Mouse (Mus musculus) kidney, postnatal 14 days (tissue): Measurements from ENCODE around the gene Ubtfl1.
A peak's percentile ranks its signal among the peaks of the same experiment; 100 is the strongest.
"Not testable (repeated sequence)": the region's sequence is repeated elsewhere in the genome, so short reads cannot be mapped to it uniquely, and the experiment has no call there.

ENCODE experiments used
- DNase-seq: peaks from one replicate; pipeline ENCODE4 v3.0.0; 2022; ENCODE audit warnings: mixed read lengths

Gene Ubtfl1

DNA sequence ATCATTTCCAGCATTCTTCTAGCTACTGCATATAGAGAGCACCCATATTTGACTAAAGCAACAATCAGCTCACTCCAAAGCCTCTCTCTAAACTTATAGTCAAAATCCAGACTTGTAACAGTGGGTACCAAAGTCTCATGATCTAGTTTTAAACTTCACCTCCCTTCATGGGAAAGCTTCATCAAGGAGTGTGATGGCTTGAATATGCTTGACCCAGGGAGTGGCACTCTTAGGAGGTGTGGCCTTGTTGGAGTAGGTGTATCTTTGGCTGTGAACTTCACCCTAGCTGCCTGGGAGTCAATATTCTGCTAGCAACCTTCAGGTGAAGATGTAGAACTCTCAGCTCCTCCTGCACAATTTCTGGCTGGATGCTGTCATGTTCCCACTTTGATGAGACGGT lies at the start of gene Ubtfl1:
Gene Ubtfl1 (plus strand): TSS at position 301 of the 400 bp plus-strand sequence.
- DNase-seq = no peak

DNA sequence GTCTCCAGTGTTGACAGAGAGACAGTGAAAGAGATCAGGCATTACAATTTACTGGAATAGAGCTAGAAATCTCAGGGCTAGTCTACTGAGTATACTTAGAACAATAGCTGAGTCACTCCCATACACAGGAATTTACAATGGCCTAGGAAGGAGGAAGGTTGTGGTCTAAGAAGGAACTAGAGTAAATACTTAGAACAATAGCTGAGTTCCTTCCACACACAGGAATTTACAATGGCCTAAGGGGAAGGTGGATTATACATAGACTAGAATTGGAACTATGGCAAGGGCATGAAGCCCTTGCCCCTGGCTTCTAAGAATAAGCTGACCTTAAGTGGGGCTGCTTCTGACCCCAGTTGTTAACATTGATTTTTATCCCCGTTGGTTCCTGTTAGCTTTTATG lies 31.2 kb upstream of the Ubtfl1 start:
- not testable (repeated sequence) for DNase-seq

DNA sequence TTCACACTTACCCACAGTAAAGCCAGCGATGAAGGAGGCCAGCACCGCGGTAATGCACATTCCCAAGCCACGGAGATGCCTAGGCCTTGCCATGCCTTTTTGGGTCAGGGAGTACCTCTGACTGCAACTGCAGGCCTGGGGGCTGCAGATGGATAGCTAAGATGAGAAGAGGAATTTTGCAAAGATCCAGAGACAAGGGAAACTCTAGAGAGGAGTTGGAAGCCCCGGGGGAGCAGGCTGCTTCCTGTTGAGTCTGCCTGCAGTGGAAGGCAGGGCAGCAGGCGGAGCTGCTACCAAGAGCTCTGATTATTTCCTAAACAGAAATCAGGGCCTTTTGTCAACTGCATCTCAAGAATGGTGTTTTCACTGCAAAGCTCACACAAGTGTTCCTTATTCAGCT lies 18.4 kb upstream of the Ubtfl1 start:
- peak; percentile 14 for DNase-seq

DNA sequence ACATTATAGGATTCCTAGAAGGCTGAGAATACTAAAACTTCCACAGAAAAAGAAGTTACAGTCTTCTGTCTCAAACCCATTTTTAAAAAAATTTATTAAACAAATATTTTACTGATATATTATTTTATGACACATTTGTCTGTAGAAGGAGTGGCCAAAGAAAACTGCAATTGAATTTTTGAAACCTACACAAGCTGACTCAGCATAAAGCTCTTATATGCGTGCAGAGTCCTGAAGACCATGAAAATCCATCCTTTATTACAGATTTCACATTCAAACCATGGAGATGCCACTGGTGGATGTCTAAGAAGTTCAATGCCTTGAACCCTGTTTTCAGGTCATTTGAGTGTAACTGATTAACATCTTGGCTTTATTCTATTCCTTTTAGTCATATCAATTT lies 4.6 kb upstream of the Ubtfl1 start:
- no peak for DNase-seq

DNA sequence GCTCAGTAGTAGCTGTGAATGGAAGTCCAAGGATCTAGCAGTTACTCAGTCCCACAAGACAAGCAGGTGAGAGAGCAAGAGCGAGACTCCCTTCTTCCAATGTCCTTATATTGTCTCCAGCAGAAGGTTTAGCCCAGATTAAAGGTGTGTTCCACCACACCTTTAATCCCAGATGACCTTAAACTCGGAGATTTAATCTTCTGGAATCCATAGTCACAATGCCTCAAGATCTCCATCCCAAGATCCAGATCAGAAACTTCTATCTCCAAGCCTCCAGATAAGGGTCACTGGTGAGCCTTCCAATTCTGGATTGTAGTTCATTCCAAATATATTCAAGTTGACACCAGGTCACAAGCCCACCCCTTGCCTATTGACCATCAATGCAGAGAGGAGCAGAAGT lies 1.3 kb upstream of the Ubtfl1 start, which contains the start of gene Naalad2:
Gene Naalad2 (minus strand): TSS at position 101 of the 400 bp plus-strand sequence.
- not testable (repeated sequence) for DNase-seq

DNA sequence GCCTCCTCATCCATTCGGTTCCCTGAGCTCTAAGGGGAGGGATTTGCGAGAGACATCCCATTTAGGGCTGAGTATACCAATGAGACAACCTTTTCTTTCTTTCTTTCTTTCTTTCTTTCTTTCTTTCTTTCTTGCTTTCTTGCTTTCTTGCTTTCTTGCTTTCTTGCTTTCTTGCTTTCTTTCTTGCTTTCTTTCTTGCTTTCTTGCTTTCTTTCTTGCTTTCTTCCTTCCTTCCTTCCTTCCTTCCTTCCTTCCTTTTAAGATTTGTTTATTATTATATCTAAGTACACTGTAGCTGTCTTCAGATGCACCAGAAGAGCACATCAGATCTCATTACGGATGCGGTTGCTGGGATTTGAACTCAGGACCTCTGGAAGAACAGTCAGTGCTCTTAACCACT lies 8.2 kb downstream of the Ubtfl1 start:
- DNase-seq = not testable (repeated sequence)

DNA sequence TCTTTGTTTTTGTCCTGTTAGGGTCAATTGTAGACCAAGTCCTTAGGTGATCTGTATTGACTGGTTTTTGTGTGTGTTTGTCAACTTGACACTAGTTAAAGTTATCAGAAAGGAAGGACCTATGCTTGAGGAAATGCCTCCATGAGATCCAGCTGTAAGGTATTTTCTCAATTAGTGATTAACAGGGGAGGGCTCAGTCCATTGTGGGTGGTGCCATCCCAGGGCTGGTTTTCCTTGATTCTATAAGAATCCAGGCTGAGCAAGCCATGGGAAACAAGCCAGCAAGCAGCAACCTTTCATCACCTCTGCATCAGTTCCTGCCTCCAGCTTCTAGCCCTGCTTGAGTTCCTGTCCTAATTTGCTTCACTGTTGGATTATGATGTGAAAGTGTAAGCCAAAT lies 26.1 kb downstream of the Ubtfl1 start, which contains the start of gene Mbd3l2:
Gene Mbd3l2 (plus strand): TSS at position 301 of the 400 bp plus-strand sequence.
- no peak for DNase-seq

DNA sequence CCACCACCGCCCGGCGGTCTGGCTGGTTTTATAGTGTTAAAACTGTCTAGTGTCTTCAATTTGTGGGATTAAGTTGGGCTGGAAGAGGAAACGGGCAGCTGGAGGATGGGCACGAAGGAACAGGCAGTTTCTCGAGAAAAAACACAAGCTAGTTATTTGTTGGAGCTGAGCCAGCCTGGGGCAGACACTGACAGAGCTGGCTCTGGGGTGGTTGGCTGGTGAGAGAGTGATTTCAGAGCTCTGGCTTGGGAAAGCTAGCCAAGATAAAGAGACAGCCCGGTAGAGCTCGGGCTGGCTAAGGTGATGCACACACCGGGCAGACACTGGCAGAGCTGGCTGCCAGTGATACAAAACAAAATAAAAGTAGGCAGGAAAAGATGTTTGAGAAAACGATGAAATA lies 27.5 kb downstream of the Ubtfl1 start:
- DNase-seq = no peak

DNA sequence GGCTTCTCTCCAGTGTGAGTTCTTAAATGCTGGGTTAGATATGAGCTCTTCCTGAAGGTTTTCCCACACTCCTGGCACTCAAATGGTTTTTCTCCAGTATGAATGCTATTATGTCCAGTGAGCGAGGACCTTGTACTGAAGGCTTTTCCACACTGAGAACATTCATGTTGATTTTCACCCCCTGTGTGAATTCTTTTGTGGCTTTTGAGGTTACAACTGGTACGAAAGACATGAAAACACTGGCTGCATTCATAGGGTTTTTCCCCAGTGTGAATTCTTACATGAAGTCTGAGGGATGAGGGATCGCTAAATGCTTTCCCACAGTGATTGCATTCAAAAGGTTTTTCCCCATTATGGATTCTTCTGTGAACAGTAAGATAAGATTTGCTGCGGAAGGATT lies 52.3 kb downstream of the Ubtfl1 start:
- no peak for DNase-seq
